Mouse (Mus musculus) midbrain, embryonic 14.5 days (tissue): ENCODE data around the gene Gm5447. TPM values are rescaled to one million over a fixed set of nuclear protein-coding genes. Genes with fewer than 3 reads are reported as not detected.
A peak's percentile ranks its signal among the peaks of the same experiment; 100 is the strongest.

Experiments used
- ATAC-seq: fragments of 200-750 bp; cut with Nextera tagmentation; 2 replicates; pipeline ENCODE4 v1.8.0; 2017; ENCODE audit warnings: moderate number of reproducible peaks, moderate library complexity; ENCODE audit not compliant: low FRiP score, low TSS enrichment
- DNase-seq: peaks from one replicate; pipeline ENCODE4 v3.0.0-alpha.2; 2015
- H3K27ac ChIP-seq: fragments of 300-500 bp; sonication (generic); replicated peaks from 2 replicates; pipeline ENCODE4 v1.5.1; 2014; ENCODE audit warnings: mild to moderate bottlenecking, low read depth, low read length, moderate library complexity
- H3K27me3 ChIP-seq: fragments of 300-500 bp; sonication (generic); 2 replicates; pipeline ENCODE4 v1.6.1; 2014; ENCODE audit warnings: low read length, control low read depth, mixed read lengths; ENCODE audit not compliant: control insufficient read depth, insufficient read depth
- H3K36me3 ChIP-seq: fragments of 300-500 bp; sonication (generic); 2 replicates; pipeline ENCODE4 v1.6.1; 2014; ENCODE audit warnings: low read length, control low read depth; ENCODE audit not compliant: control insufficient read depth, insufficient read depth
- H3K4me1 ChIP-seq: fragments of 300-500 bp; sonication (generic); 2 replicates; pipeline ENCODE4 v1.6.1; 2014; ENCODE audit warnings: mild to moderate bottlenecking, antibody characterized with exemption, low read length, control low read depth; ENCODE audit not compliant: control insufficient read depth, insufficient read depth
- H3K4me2 ChIP-seq: fragments of 300-500 bp; sonication (generic); 2 replicates; pipeline ENCODE4 v1.6.1; 2014; ENCODE audit warnings: mild to moderate bottlenecking, low read length, moderate library complexity
- H3K4me3 ChIP-seq: fragments of 300-500 bp; sonication (generic); replicated peaks from 2 replicates; pipeline ENCODE4 v1.5.1; 2014; ENCODE audit warnings: low read depth, low read length
- H3K9ac ChIP-seq: fragments of 300-500 bp; sonication (generic); replicated peaks from 2 replicates; pipeline ENCODE4 v1.6.1; 2014; ENCODE audit warnings: mild to moderate bottlenecking, low read length, moderate library complexity
- H3K9me3 ChIP-seq: fragments of 300-500 bp; sonication (generic); 2 replicates; pipeline ENCODE4 v1.6.1; 2016; ENCODE audit warnings: low read length, control low read depth, mixed read lengths; ENCODE audit not compliant: control insufficient read depth
- WGBS: fragments of 180-500 bp; shearing (Covaris S2); extraction: QIAGEN DNeasy Blood & Tissue Kit; methylation state at CpG from one replicate; pipeline ENCODE4 v1.1.7; 2014; 5-methylcytosine and 5-hydroxymethylcytosine counted together
- polyA plus RNA-seq: library from polyadenylated mRNA; unstranded; fragments of >200 nt; fragmentation: Nextera tagmentation; extraction: Ambion mirVana; gene quantifications from 2 replicates; pipeline ENCODE4 v1.2.1, GENCODE M21; 2014

Gm5447 gene
- polyA plus RNA-seq, 1 experiment from 2014 or later = not detected

DNA sequence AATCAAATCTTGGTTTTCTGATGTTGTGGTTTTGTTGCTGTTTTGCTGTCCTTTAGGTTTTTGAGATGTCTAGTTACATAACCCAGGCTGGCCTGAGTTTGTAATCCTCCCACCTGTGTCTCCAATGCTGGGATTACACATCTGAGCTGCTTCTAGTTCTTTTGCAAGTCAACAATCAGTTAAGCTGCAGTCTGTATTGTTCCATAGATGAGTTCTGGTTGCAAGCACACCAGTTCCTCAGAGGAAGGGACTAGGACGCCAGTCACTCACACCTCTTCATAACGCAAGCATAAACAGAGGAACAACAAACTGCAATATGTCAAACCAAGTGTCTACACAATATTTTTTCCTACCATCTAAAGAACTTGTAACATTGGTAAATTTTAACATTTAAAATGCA, 22.0 kb upstream of the Gm5447 start:
- 92% methylated on average over 2 of the region's 2 CpGs for WGBS
- H3K9me3 ChIP-seq = no peaks in the 10 kb centered on the region

DNA sequence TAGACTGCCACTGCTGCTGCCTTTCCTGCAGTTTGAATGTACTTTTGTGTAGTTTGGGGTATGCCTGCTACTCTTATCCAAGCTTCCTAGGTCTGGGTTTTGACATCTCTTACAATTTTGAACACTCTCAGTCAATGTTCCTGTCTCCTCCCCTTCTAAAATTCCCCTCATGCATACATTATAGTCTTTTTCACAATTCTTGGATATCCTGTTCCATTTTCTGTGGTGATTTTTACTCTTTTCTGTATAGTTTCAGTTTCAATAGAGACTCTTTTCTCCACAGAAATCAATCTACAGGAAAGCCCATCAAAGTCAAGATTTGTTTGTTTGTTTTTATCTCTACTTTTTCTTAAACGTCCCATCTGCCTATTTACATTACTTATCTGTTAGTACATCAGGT, 20.4 kb upstream of the Gm5447 start:
- H3K27ac ChIP-seq = no peak overlapping the region
- H3K27me3 ChIP-seq = no peaks in the 10 kb centered on the region
- H3K4me2 ChIP-seq = no peak overlapping the region
- H3K9me3 ChIP-seq = no peaks in the 10 kb centered on the region
- 78% methylated on average over 1 of the region's 1 CpGs for WGBS
- DNase-seq = no peak
- no peak for ATAC-seq
- no peak overlapping the region for H3K4me3 ChIP-seq
- no peak overlapping the region for H3K9ac ChIP-seq
- no peaks in the 10 kb centered on the region for H3K36me3 ChIP-seq
- H3K4me1 ChIP-seq = no peaks in the 10 kb centered on the region

More for the DNA sequence above, 22.0 kb upstream of the Gm5447 start:
- H3K4me2 ChIP-seq = no peak overlapping the region
- no peak overlapping the region for H3K9ac ChIP-seq
- no peaks in the 10 kb centered on the region for H3K4me1 ChIP-seq
- no peak for ATAC-seq
- no peaks in the 10 kb centered on the region for H3K27me3 ChIP-seq
- no peak for DNase-seq
- H3K4me3 ChIP-seq = no peak overlapping the region
- no peak overlapping the region for H3K27ac ChIP-seq
- H3K36me3 ChIP-seq = no peaks in the 10 kb centered on the region

DNA sequence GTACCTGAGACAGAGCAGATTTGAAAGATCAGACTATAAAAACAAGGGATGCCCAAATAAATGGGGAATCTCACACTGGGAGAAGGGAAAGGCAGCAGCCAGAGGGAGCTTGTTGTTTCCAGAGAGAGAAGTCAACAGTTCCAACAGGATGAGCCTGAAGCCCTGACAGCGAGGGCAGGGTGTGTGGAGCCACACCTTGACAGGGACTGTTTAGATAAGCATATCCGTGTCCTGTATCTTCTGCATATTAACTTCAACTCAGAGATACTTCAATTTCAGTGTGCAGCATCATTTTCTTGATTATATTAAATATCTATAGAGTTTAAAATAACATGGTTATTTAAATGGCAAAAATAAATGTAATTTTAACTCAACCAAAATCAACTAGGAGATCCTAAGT, 13.3 kb upstream of the Gm5447 start:
- ATAC-seq = no peak
- no peak overlapping the region for H3K27ac ChIP-seq
- no peak overlapping the region for H3K9ac ChIP-seq
- no peaks in the 10 kb centered on the region for H3K36me3 ChIP-seq
- no peak for DNase-seq
- 87% methylated on average over 2 of the region's 2 CpGs for WGBS
- H3K4me3 ChIP-seq = no peak overlapping the region
- no peaks in the 10 kb centered on the region for H3K4me1 ChIP-seq
- H3K4me2 ChIP-seq = no peak overlapping the region
- no peaks in the 10 kb centered on the region for H3K9me3 ChIP-seq
- H3K27me3 ChIP-seq = no peaks in the 10 kb centered on the region

GRCm38 (mm10) chr13:30961932-30962331, 12.1 kb upstream of the Gm5447 start:
- Histone ChIP-seq H3K9ac (no peak overlapping the region), H3K27me3 (no peaks in the 10 kb centered on the region), H3K36me3 (no peaks in the 10 kb centered on the region), H3K4me2 (no peak overlapping the region), H3K27ac (no peak overlapping the region), H3K4me3 (no peak overlapping the region), H3K9me3 (no peaks in the 10 kb centered on the region), H3K4me1 (peaks cover 7% of the 10 kb centered on the region)
- 60% methylated on average over 2 of the region's 2 CpGs for WGBS
- no peak for DNase-seq
- no peak for ATAC-seq

GRCm38 (mm10) chr13:30966507-30966911, 7.5 kb upstream of the Gm5447 start:
- H3K27ac ChIP-seq = no peak overlapping the region

DNA sequence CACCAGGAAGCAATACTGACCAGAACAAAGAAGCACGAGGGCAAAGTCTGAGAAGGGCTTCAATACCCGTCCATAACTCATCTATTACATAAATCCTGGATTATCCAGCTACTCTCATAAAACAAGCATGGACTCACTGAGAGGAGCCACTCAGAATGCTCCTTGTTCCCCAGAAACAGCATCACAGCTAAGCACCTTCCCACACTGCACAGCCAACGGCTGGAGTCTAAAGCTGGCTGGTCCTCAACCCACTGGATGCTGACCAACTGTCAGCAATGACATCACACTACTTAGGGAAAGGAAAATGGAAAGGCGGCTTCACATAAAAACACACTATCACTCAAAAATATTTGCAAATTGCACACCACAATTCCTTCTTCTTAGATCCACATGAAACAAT, 5.7 kb upstream of the Gm5447 start:
- H3K27ac ChIP-seq = no peak overlapping the region
- peaks cover 11% of the 10 kb centered on the region for H3K4me1 ChIP-seq
- no peaks in the 10 kb centered on the region for H3K9me3 ChIP-seq
- no peak for ATAC-seq
- no peaks in the 10 kb centered on the region for H3K36me3 ChIP-seq
- H3K27me3 ChIP-seq = no peaks in the 10 kb centered on the region
- 69% methylated on average over 4 of the region's 4 CpGs for WGBS
- H3K4me2 ChIP-seq = no peak overlapping the region
- H3K9ac ChIP-seq = no peak overlapping the region
- no peak overlapping the region for H3K4me3 ChIP-seq
- no peak for DNase-seq

More at GRCm38 (mm10) chr13:30966507-30966911, 7.5 kb upstream of the Gm5447 start:
- no peaks in the 10 kb centered on the region for H3K9me3 ChIP-seq
- no peaks in the 10 kb centered on the region for H3K36me3 ChIP-seq
- WGBS = 4% methylated on average over 10 of the region's 10 CpGs
- no peaks in the 10 kb centered on the region for H3K27me3 ChIP-seq
- no peak overlapping the region for H3K4me3 ChIP-seq
- peak overlapping the region; percentile 29; the same call in 1 of the 2 replicates for H3K9ac ChIP-seq
- DNase-seq = peak; percentile 52
- H3K4me2 ChIP-seq = peak overlapping the region; percentile 36
- peaks cover 7% of the 10 kb centered on the region for H3K4me1 ChIP-seq
- no peak for ATAC-seq

- H3K4me1 ChIP-seq = peaks cover 11% of the 10 kb centered on the region
- H3K4me3 ChIP-seq = no peak overlapping the region
- H3K4me2 ChIP-seq = no peak overlapping the region
- no peaks in the 10 kb centered on the region for H3K9me3 ChIP-seq
- no peak overlapping the region for H3K27ac ChIP-seq
- ATAC-seq (no peak), DNase-seq (no peak)
- no peak overlapping the region for H3K9ac ChIP-seq
- no peaks in the 10 kb centered on the region for H3K27me3 ChIP-seq
- 94% methylated on average over 3 of the region's 3 CpGs for whole genome bisulfite sequencing
- no peaks in the 10 kb centered on the region for H3K36me3 ChIP-seq
Measured at GRCm38 (mm10) chr13:30971047-30971446, 3.0 kb upstream of the Gm5447 start.

DNA sequence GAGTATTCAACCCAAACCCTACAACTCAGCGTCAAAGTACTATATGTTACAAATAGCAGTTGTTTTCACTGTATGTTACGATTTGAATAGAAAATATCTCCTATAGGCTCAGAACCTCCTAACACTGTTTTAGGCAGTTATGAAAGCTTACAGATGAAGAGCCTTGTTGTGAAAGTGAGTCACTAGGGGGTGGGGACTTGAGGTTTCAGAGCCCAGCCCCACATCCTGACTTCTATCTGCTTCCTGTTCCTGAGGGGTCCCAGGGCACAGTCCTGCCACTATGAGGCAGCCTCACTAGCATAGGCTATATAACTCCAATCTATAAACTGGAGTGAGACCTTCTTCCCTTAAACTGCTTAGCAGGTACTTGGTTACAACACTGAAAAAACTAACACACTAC, 1.9 kb upstream of the Gm5447 start:
- peaks cover 4% of the 10 kb centered on the region; the same call in 1 of the 2 replicates for H3K4me1 ChIP-seq
- no peaks in the 10 kb centered on the region for H3K36me3 ChIP-seq
- H3K9me3 ChIP-seq = no peaks in the 10 kb centered on the region
- no peak overlapping the region for H3K4me2 ChIP-seq
- no peaks in the 10 kb centered on the region for H3K27me3 ChIP-seq
- H3K27ac ChIP-seq = no peak overlapping the region
- no peak overlapping the region for H3K4me3 ChIP-seq
- ATAC-seq = no peak
- 96% methylated on average over 2 of the region's 2 CpGs for WGBS
- no peak for DNase-seq
- H3K9ac ChIP-seq = no peak overlapping the region

- ATAC-seq (peak; percentile 49), DNase-seq (no peak)
- Histone ChIP-seq H3K9ac (peak overlapping the region; percentile 92; the same call in 1 of the 2 replicates), H3K36me3 (no peaks in the 10 kb centered on the region), H3K9me3 (no peaks in the 10 kb centered on the region), H3K4me1 (peaks cover 4% of the 10 kb centered on the region; the same call in 1 of the 2 replicates), H3K27me3 (no peaks in the 10 kb centered on the region), H3K27ac (peak overlapping the region; percentile 87; the same call in 1 of the 2 replicates), H3K4me3 (peak overlapping the region; percentile 87), H3K4me2 (peak overlapping the region; percentile 67)
- 17% methylated on average over 5 of the region's 5 CpGs for WGBS
Measured at GRCm38 (mm10) chr13:30974247-30974630, 235 bp downstream of the Gm5447 start.
